Mouse (Mus musculus) brain, adult 2 months (tissue): Measurements from ENCODE around the gene Olfr123.

Source experiments
- DNase-seq: peaks from one replicate; pipeline ENCODE4 v3.0.0; 2011; ENCODE audit warnings: low read depth, low spot score

Olfr123 gene

DNA sequence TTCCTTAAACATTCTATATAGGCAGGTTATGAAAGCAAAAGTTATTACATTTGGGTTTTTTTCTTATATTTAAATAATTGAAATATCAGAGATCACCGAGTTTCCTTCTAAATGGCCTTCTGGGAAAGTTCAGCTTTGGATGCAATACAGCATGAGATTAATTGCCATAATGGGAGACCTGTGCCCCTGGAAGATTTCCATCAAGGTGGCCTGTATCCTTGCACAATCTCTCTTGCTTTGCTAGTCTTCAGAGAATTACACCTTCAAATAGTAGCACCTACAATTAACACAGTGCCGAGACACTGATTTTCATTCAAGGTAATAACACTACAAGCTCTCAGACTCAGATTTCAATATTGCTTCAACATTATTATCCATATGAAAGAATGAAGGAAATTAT is at the start of gene Olfr123:
Gene Olfr123 (plus strand): TSS at position 301 of the 400 bp plus-strand sequence.
- no peak for DNase-seq

DNA sequence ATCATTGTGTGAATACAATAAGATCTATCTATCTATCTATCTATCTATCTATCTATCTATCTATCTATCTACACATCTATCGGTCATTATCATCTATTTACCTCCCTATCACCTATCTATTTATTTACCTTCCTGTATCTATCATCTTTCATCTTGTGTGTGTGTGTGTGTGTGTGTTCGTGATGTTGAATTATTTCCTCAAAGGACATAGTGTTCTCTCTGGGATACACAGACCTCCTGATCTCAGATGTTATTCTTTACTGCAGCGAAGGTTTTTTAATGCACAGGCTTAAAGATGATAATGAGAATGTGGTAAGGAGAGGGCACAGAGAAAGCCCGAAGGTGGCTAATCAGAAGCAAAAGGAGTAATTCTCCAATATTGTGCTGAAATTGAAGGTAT is 25.0 kb upstream of the Olfr123 start, which contains the start of gene Olfr122:
Gene Olfr122 (plus strand): TSS at position 301 of the 400 bp plus-strand sequence.
- DNase-seq, result no peak

DNA sequence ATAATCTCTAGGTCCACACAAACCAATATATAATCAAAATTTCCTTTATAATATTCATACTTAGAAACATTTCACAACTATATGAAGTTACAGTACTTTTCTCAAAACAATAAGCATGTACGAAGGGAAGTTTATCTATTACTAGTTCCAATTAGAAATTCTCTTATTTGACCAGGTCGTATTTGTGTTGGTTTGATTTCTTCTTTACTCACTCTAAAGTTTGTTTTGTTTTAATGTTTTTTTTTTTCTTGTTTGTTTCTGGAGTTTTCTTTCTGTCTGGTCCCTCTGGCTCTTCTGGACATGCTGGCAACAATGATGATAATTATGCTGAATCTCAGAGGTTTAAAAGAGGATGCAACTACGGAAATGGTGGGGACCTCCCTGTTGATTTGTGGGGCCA is 6.3 kb downstream of the Olfr123 start, which contains the start of gene Olfr124:
Gene Olfr124 (plus strand): TSS at position 301 of the 400 bp plus-strand sequence.
- DNase-seq, result no peak

GRCm38 (mm10) chr17:37832649-37833048 is 39.3 kb downstream of the Olfr123 start, which contains the start of gene Olfr125:
Gene Olfr125, plus strand, starts transcription at chr17:37832949.
- no peak for DNase-seq

- DNase-seq, result no peak
Observed at GRCm38 (mm10) chr17:37847183-37847582, 53.9 kb downstream of the Olfr123 start, which contains the start of gene Olfr126. Gene Olfr126, plus strand, starts transcription at chr17:37847483.
